Mouse (Mus musculus): ENCODE results near the gene Neurog1. TPM values are rescaled to one million over a fixed set of nuclear protein-coding genes. Genes with fewer than 3 reads are reported as not detected.
A peak's percentile ranks its signal among the peaks of the same experiment; 100 is the strongest.

Neurog1 gene
- polyA plus RNA-seq, 1 experiment from 2014 or later: 4.5 TPM

- WGBS: 2% methylated on average over 7 of the region's 7 CpGs
- Histone ChIP-seq H3K9ac (no peak overlapping the region), H3K4me2 (no peak overlapping the region), H3K27ac (replicated peaks) (no peak overlapping the region), H3K4me1 (replicated peaks) (peaks cover 30% of the 10 kb centered on the region), H3K27me3 (peaks cover 93% of the 10 kb centered on the region), H3K36me3 (no peaks in the 10 kb centered on the region), H3K4me3 (no peak overlapping the region), H3K9me3 (no peaks in the 10 kb centered on the region)
- no peak for ATAC-seq (ENCODE audit: low read depth)
Measured at GRCm38 (mm10) chr13:56228790-56229189, 23.2 kb downstream of the Neurog1 start.

- Histone ChIP-seq H3K4me1 (replicated peaks) (peaks cover 54% of the 10 kb centered on the region), H3K9ac (no peak overlapping the region), H3K9me3 (no peaks in the 10 kb centered on the region), H3K4me3 (no peak overlapping the region), H3K4me2 (no peak overlapping the region), H3K27ac (replicated peaks) (peak overlapping the region; percentile 23; the same call in 1 of the 2 replicates), H3K27me3 (peaks cover 96% of the 10 kb centered on the region), H3K36me3 (no peaks in the 10 kb centered on the region)
- peak; percentile 58; the same call in 1 of the 2 replicates for ATAC-seq (ENCODE audit: low read depth)
- WGBS: 15% methylated on average over 10 of the region's 10 CpGs
Measured at GRCm38 (mm10) chr13:56226175-56226954, 25.6 kb downstream of the Neurog1 start.

GRCm38 (mm10) chr13:56223625-56224024 is 28.3 kb downstream of the Neurog1 start:
- H3K4me3 ChIP-seq: no peak overlapping the region
- peaks cover 92% of the 10 kb centered on the region for H3K27me3 ChIP-seq
- 7% methylated on average over 21 of the region's 21 CpGs for WGBS
- no peak for ATAC-seq (ENCODE audit: low read depth)
- no peak overlapping the region for H3K9ac ChIP-seq
- no peaks in the 10 kb centered on the region for H3K36me3 ChIP-seq
- peaks cover 52% of the 10 kb centered on the region for H3K4me1 ChIP-seq (replicated peaks)
- no peak overlapping the region for H3K4me2 ChIP-seq
- H3K27ac ChIP-seq (replicated peaks): no peak overlapping the region
- no peaks in the 10 kb centered on the region for H3K9me3 ChIP-seq

GRCm38 (mm10) chr13:56222849-56223246 is 29.1 kb downstream of the Neurog1 start:
- Histone ChIP-seq H3K4me2 (no peak overlapping the region), H3K4me3 (no peak overlapping the region), H3K9ac (no peak overlapping the region), H3K4me1 (replicated peaks) (peaks cover 49% of the 10 kb centered on the region), H3K27ac (replicated peaks) (no peak overlapping the region), H3K36me3 (no peaks in the 10 kb centered on the region), H3K27me3 (peaks cover 92% of the 10 kb centered on the region), H3K9me3 (no peaks in the 10 kb centered on the region)
- WGBS: 6% methylated on average over 4 of the region's 4 CpGs
- no peak for ATAC-seq (ENCODE audit: low read depth)

- H3K4me1 ChIP-seq (replicated peaks): peaks cover 49% of the 10 kb centered on the region
- H3K9me3 ChIP-seq: no peaks in the 10 kb centered on the region
- H3K9ac ChIP-seq: peak overlapping the region; percentile 68
- H3K27ac ChIP-seq (replicated peaks): peak overlapping the region; percentile 73
- H3K4me3 ChIP-seq: peak overlapping the region; percentile 38
- H3K27me3 ChIP-seq: peaks cover 89% of the 10 kb centered on the region
- 1% methylated on average over 50 of the region's 50 CpGs for WGBS
- peak overlapping the region; percentile 77 for H3K4me2 ChIP-seq
- no peaks in the 10 kb centered on the region for H3K36me3 ChIP-seq
- peak; percentile 69 for ATAC-seq (ENCODE audit: low read depth)
Measured at GRCm38 (mm10) chr13:56221995-56222848, 29.7 kb downstream of the Neurog1 start.

- peak overlapping the region; percentile 77 for H3K4me2 ChIP-seq
- no peaks in the 10 kb centered on the region for H3K9me3 ChIP-seq
- H3K27ac ChIP-seq (replicated peaks): peak overlapping the region; percentile 73
- H3K27me3 ChIP-seq: peaks cover 89% of the 10 kb centered on the region
- peak overlapping the region; percentile 68 for H3K9ac ChIP-seq
- H3K4me3 ChIP-seq: peak overlapping the region; percentile 38
- WGBS: under 1% methylated on average over 46 of the region's 46 CpGs
- peaks cover 47% of the 10 kb centered on the region for H3K4me1 ChIP-seq (replicated peaks)
- H3K36me3 ChIP-seq: no peaks in the 10 kb centered on the region
- peak; percentile 75 for ATAC-seq (ENCODE audit: low read depth)
Measured at GRCm38 (mm10) chr13:56221129-56221910, 30.6 kb downstream of the Neurog1 start.

- H3K27ac ChIP-seq (replicated peaks): no peak overlapping the region
- no peaks in the 10 kb centered on the region for H3K36me3 ChIP-seq
- H3K27me3 ChIP-seq: peaks cover 91% of the 10 kb centered on the region
- no peaks in the 10 kb centered on the region for H3K9me3 ChIP-seq
- ATAC-seq (ENCODE audit: low read depth): no peak
- H3K4me2 ChIP-seq: no peak overlapping the region
- WGBS: 65% methylated on average over 9 of the region's 9 CpGs
- peaks cover 50% of the 10 kb centered on the region for H3K4me1 ChIP-seq (replicated peaks)
- H3K9ac ChIP-seq: no peak overlapping the region
- H3K4me3 ChIP-seq: no peak overlapping the region
Measured at GRCm38 (mm10) chr13:56219254-56219653, 32.7 kb downstream of the Neurog1 start.

- no peaks in the 10 kb centered on the region for H3K36me3 ChIP-seq
- H3K27me3 ChIP-seq: peaks cover 90% of the 10 kb centered on the region
- no peak for ATAC-seq (ENCODE audit: low read depth)
- 0 out of 2 replicates have a peak, but pooled peaks cover 7% of the 10 kb centered on the region for H3K9me3 ChIP-seq
- no peak overlapping the region for H3K27ac ChIP-seq (replicated peaks)
- no peak overlapping the region for H3K4me3 ChIP-seq
- H3K4me2 ChIP-seq: no peak overlapping the region
- H3K9ac ChIP-seq: peak overlapping the region; percentile 22; the same call in 1 of the 2 replicates
- H3K4me1 ChIP-seq (replicated peaks): peaks cover 21% of the 10 kb centered on the region
- 3% methylated on average over 4 of the region's 4 CpGs for WGBS
Measured at GRCm38 (mm10) chr13:56216090-56216489, 35.9 kb downstream of the Neurog1 start.

- no peaks in the 10 kb centered on the region for H3K36me3 ChIP-seq
- H3K4me2 ChIP-seq: no peak overlapping the region
- no peak overlapping the region for H3K9ac ChIP-seq
- no peak overlapping the region for H3K27ac ChIP-seq (replicated peaks)
- peaks cover 18% of the 10 kb centered on the region; the same call in 1 of the 2 replicates for H3K4me1 ChIP-seq (replicated peaks)
- ATAC-seq (ENCODE audit: low read depth): no peak
- peaks cover 92% of the 10 kb centered on the region for H3K27me3 ChIP-seq
- 42% methylated on average over 5 of the region's 5 CpGs for WGBS
- no peak overlapping the region for H3K4me3 ChIP-seq
- 0 out of 2 replicates have a peak, but pooled peaks cover 15% of the 10 kb centered on the region for H3K9me3 ChIP-seq
Measured at GRCm38 (mm10) chr13:56214633-56215032, 37.3 kb downstream of the Neurog1 start.

- no peak overlapping the region for H3K4me3 ChIP-seq
- 0 out of 2 replicates have a peak, but pooled peaks cover 15% of the 10 kb centered on the region for H3K9me3 ChIP-seq
- peaks cover 15% of the 10 kb centered on the region for H3K4me1 ChIP-seq (replicated peaks)
- no peak overlapping the region; the same call in 1 of the 2 replicates for H3K27ac ChIP-seq (replicated peaks)
- H3K4me2 ChIP-seq: peak overlapping the region; percentile 43
- WGBS: 4% methylated on average over 8 of the region's 8 CpGs
- peaks cover 91% of the 10 kb centered on the region for H3K27me3 ChIP-seq
- ATAC-seq (ENCODE audit: low read depth): peak; percentile 27; the same call in 1 of the 2 replicates
- H3K36me3 ChIP-seq: no peaks in the 10 kb centered on the region
- no peak overlapping the region for H3K9ac ChIP-seq
Measured at GRCm38 (mm10) chr13:56209067-56209411, 42.9 kb downstream of the Neurog1 start.

GRCm38 (mm10) chr13:56208225-56209066 is 43.5 kb downstream of the Neurog1 start:
- no peak overlapping the region; the same call in 1 of the 2 replicates for H3K27ac ChIP-seq (replicated peaks)
- WGBS: 2% methylated on average over 35 of the region's 35 CpGs
- peaks cover 87% of the 10 kb centered on the region for H3K27me3 ChIP-seq
- H3K9me3 ChIP-seq: 0 out of 2 replicates have a peak, but pooled peaks cover 15% of the 10 kb centered on the region
- peak overlapping the region; percentile 43 for H3K4me2 ChIP-seq
- no peak overlapping the region for H3K4me3 ChIP-seq
- peaks cover 15% of the 10 kb centered on the region for H3K4me1 ChIP-seq (replicated peaks)
- ATAC-seq (ENCODE audit: low read depth): peak; percentile 65
- H3K36me3 ChIP-seq: no peaks in the 10 kb centered on the region
- no peak overlapping the region for H3K9ac ChIP-seq

Measured in neural tube, embryonic 13.5 days (tissue).